Mouse (Mus musculus) heart, embryonic 16.5 days (tissue): Measurements from ENCODE around the gene Gm42791. TPM values are rescaled to one million over a fixed set of nuclear protein-coding genes. Genes with fewer than 3 reads are reported as not detected.

Source experiments
- ATAC-seq: fragments of 200-750 bp; cut with Nextera tagmentation; replicated peaks from 2 replicates; pipeline ENCODE4 v1.8.0; 2017; ENCODE audit warnings: moderate number of reproducible peaks; ENCODE audit not compliant: insufficient read depth, low FRiP score; ENCODE audit errors: extremely low read depth
- H3K27ac ChIP-seq: fragments of 300-500 bp; sonication (generic); 2 replicates; pipeline ENCODE4 v1.5.1; 2014; ENCODE audit warnings: mild to moderate bottlenecking, low read length, control low read depth, moderate library complexity
- H3K27me3 ChIP-seq: fragments of 300-500 bp; sonication (generic); 2 replicates; pipeline ENCODE4 v1.6.1; 2014; ENCODE audit warnings: low read length, mixed read lengths; ENCODE audit not compliant: control insufficient read depth, insufficient read depth
- H3K36me3 ChIP-seq: fragments of 300-500 bp; sonication (generic); 2 replicates; pipeline ENCODE4 v1.6.1; 2014; ENCODE audit not compliant: control insufficient read depth, insufficient read depth
- H3K4me1 ChIP-seq: fragments of 300-500 bp; sonication (generic); 2 replicates; pipeline ENCODE4 v1.6.1; 2014; ENCODE audit warnings: low read length, mixed read lengths; ENCODE audit not compliant: control insufficient read depth, insufficient read depth
- H3K4me2 ChIP-seq: fragments of 300-500 bp; sonication (generic); 2 replicates; pipeline ENCODE4 v1.6.1; 2014; ENCODE audit warnings: low read depth, mild to moderate bottlenecking, control low read depth, low read length
- H3K4me3 ChIP-seq: fragments of 300-500 bp; sonication (generic); 2 replicates; pipeline ENCODE4 v1.5.1; 2014; ENCODE audit warnings: mild to moderate bottlenecking, control low read depth, low read length
- H3K9ac ChIP-seq: fragments of 300-500 bp; sonication (generic); 2 replicates; pipeline ENCODE4 v1.6.1; 2014; ENCODE audit warnings: low read length, control low read depth
- H3K9me3 ChIP-seq: fragments of 300-500 bp; sonication (generic); replicated peaks from 2 replicates; pipeline ENCODE4 v1.6.1; 2016; ENCODE audit warnings: low read length; ENCODE audit not compliant: control insufficient read depth
- WGBS: fragments of 180-500 bp; shearing (Covaris S2); extraction: QIAGEN DNeasy Blood & Tissue Kit; methylation state at CpG from one replicate; pipeline ENCODE4 v1.1.7; 2014; 5-methylcytosine and 5-hydroxymethylcytosine counted together
- polyA plus RNA-seq: library from polyadenylated mRNA; unstranded; fragments of >200 nt; fragmentation: Nextera tagmentation; extraction: Ambion mirVana; gene quantifications from 2 replicates; pipeline ENCODE4 v1.2.1, GENCODE M21; 2015

Gm42791 gene
- polyA plus RNA-seq, result 1.4 TPM in 1 of 2 replicates, not detected in the other

GRCm38 (mm10) chr5:148994706-148995414, at the start of gene Gm42791:
Gm42791 (minus strand) TSS chr5:148995147.
- WGBS, result 2% methylated on average over 33 of the region's 33 CpGs
- Histone ChIP-seq H3K27me3 (no peaks in the 10 kb centered on the region), H3K9ac (peak within 1 kb of the TSS; percentile 80)

DNA sequence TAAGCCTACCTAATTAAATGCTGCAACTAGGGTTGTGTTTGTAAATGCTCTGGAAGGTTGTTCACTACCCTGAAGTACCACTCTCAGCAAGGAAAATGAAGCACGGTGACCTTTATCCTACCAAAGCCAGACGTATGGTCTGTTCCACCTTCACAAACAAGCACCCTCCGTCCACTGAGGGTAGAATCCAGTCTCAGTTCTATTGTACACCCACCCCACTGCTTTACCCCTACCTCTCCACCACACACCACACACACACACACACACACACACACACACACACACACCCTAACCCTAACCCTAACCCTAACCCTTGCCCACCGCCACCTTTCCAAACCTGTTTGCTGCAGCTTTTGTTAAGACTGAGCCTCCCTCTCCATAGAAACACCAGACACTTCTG, 49.1 kb upstream of the Gm42791 start:
- no peaks in the 10 kb centered on the region for H3K27me3 ChIP-seq
- no peak for ATAC-seq
- H3K9ac ChIP-seq, result no peak overlapping the region
- no peak overlapping the region for H3K27ac ChIP-seq
- H3K4me1 ChIP-seq, result no peaks in the 10 kb centered on the region
- WGBS, result 76% methylated on average over 4 of the region's 4 CpGs
- no peak overlapping the region for H3K4me2 ChIP-seq
- H3K36me3 ChIP-seq, result peaks cover 25% of the 10 kb centered on the region
- peaks cover 5% of the 10 kb centered on the region for H3K9me3 ChIP-seq
- no peak overlapping the region for H3K4me3 ChIP-seq

More at GRCm38 (mm10) chr5:148994706-148995414, at the start of gene Gm42791:
- Histone ChIP-seq H3K36me3 (no peaks in the 10 kb centered on the region), H3K4me3 (peak within 1 kb of the TSS; percentile 63), H3K27ac (peak within 1 kb of the TSS; percentile 89), H3K9me3 (no peaks in the 10 kb centered on the region), H3K4me2 (peak within 1 kb of the TSS; percentile 84), H3K4me1 (peaks cover 19% of the 10 kb centered on the region)
- peak; percentile 84 for ATAC-seq

GRCm38 (mm10) chr5:149043240-149043639, 48.3 kb upstream of the Gm42791 start:
- Histone ChIP-seq H3K4me1 (no peaks in the 10 kb centered on the region), H3K27ac (no peak overlapping the region), H3K9me3 (peaks cover 5% of the 10 kb centered on the region), H3K4me2 (no peak overlapping the region), H3K36me3 (peaks cover 21% of the 10 kb centered on the region), H3K4me3 (no peak overlapping the region), H3K27me3 (no peaks in the 10 kb centered on the region), H3K9ac (no peak overlapping the region)
- WGBS, result 86% methylated on average over 6 of the region's 6 CpGs
- ATAC-seq, result no peak

DNA sequence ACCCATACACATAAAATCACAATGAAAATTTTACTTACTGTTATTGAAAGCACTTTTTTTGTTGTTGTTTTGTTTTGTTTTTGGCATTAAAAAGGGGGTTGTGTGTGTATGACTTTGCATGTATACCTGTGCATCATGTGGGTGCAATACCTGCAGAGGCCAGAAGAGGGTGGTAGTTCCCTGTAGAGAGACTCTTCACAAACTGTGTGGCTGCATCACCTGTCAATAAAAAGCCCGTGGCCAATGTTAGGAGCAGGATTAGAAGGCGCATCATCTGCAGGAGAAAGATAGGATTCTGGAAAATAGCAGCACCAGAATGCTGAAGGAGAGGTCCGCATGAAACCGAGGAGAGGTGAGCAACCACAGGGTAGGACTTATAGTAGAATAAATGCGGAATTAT, 44.9 kb upstream of the Gm42791 start:
- no peaks in the 10 kb centered on the region for H3K27me3 ChIP-seq
- no peak overlapping the region for H3K4me3 ChIP-seq
- ATAC-seq, result no peak
- 0 out of 2 replicates have a peak, but pooled peaks cover under 1% of the 10 kb centered on the region for H3K36me3 ChIP-seq
- H3K4me2 ChIP-seq, result no peak overlapping the region
- H3K27ac ChIP-seq, result no peak overlapping the region
- no peak overlapping the region for H3K9ac ChIP-seq
- WGBS, result 85% methylated on average over 5 of the region's 5 CpGs
- H3K4me1 ChIP-seq, result peaks cover 2% of the 10 kb centered on the region; the same call in 1 of the 2 replicates
- peaks cover 11% of the 10 kb centered on the region for H3K9me3 ChIP-seq

GRCm38 (mm10) chr5:149037729-149038128, 42.8 kb upstream of the Gm42791 start:
- Histone ChIP-seq H3K4me3 (no peak overlapping the region), H3K9me3 (peaks cover 11% of the 10 kb centered on the region), H3K27ac (no peak overlapping the region), H3K36me3 (no peaks in the 10 kb centered on the region), H3K9ac (no peak overlapping the region), H3K4me1 (peaks cover 2% of the 10 kb centered on the region; the same call in 1 of the 2 replicates), H3K4me2 (no peak overlapping the region), H3K27me3 (no peaks in the 10 kb centered on the region)
- no peak for ATAC-seq
- 25% methylated on average over 10 of the region's 10 CpGs for WGBS

DNA sequence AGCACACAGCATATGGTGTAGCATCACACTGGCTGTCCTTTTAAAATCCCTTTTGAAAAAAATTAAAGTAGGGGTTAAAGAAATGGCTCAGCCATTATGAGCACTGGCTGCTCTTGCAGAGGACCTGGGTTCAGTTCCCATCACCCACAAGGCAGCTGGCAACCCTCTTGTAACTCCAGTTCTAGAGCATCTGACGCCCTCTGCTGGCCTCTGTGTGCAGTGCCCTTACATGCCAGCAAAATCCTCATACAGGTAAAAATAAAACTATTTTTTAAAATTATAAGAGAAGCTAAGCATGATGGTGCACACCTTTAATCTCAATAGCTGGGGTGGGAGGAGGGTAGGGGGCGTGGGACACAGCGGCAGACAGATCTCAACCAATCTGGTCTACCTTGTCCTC, 42.0 kb upstream of the Gm42791 start:
- no peak for ATAC-seq
- WGBS, result 90% methylated on average over 3 of the region's 3 CpGs
- H3K9me3 ChIP-seq, result peaks cover 11% of the 10 kb centered on the region
- H3K4me2 ChIP-seq, result no peak overlapping the region
- no peak overlapping the region for H3K27ac ChIP-seq
- H3K36me3 ChIP-seq, result no peaks in the 10 kb centered on the region
- H3K27me3 ChIP-seq, result no peaks in the 10 kb centered on the region
- H3K4me3 ChIP-seq, result no peak overlapping the region
- H3K4me1 ChIP-seq, result peaks cover 3% of the 10 kb centered on the region
- no peak overlapping the region for H3K9ac ChIP-seq

- H3K9me3 ChIP-seq, result peaks cover 5% of the 10 kb centered on the region; the same call in 1 of the 2 replicates
- no peak for ATAC-seq
- H3K4me3 ChIP-seq, result no peak overlapping the region
- peaks cover 15% of the 10 kb centered on the region for H3K4me1 ChIP-seq
- no peak overlapping the region for H3K4me2 ChIP-seq
- H3K9ac ChIP-seq, result no peak overlapping the region
- WGBS, result 94% methylated on average over 4 of the region's 4 CpGs
- no peaks in the 10 kb centered on the region for H3K27me3 ChIP-seq
- H3K36me3 ChIP-seq, result no peaks in the 10 kb centered on the region
- no peak overlapping the region for H3K27ac ChIP-seq
Measured at GRCm38 (mm10) chr5:149032438-149032837, 37.5 kb upstream of the Gm42791 start.

GRCm38 (mm10) chr5:149031199-149031750, 36.3 kb upstream of the Gm42791 start:
- Histone ChIP-seq H3K9me3 (peaks cover 4% of the 10 kb centered on the region; the same call in 1 of the 2 replicates), H3K9ac (peak overlapping the region; percentile 74), H3K36me3 (no peaks in the 10 kb centered on the region), H3K4me3 (peak overlapping the region; percentile 56), H3K4me2 (peak overlapping the region; percentile 65), H3K27me3 (no peaks in the 10 kb centered on the region), H3K4me1 (peaks cover 15% of the 10 kb centered on the region), H3K27ac (peak overlapping the region; percentile 94)
- under 1% methylated on average over 30 of the region's 30 CpGs for WGBS
- peak; percentile 86 for ATAC-seq

- H3K36me3 ChIP-seq, result no peaks in the 10 kb centered on the region
- H3K9ac ChIP-seq, result no peak overlapping the region; the same call in 1 of the 2 replicates
- WGBS, result 54% methylated on average over 2 of the region's 2 CpGs
- H3K4me3 ChIP-seq, result no peak overlapping the region
- peak; percentile 43 for ATAC-seq
- no peak overlapping the region for H3K4me2 ChIP-seq
- H3K4me1 ChIP-seq, result peaks cover 15% of the 10 kb centered on the region
- H3K27me3 ChIP-seq, result no peaks in the 10 kb centered on the region
- H3K27ac ChIP-seq, result peak overlapping the region; percentile 94
- H3K9me3 ChIP-seq, result peaks cover 4% of the 10 kb centered on the region; the same call in 1 of the 2 replicates
Measured at GRCm38 (mm10) chr5:149030103-149030502, 35.2 kb upstream of the Gm42791 start.
